Mouse (Mus musculus): Measurements from ENCODE around the gene Abt1. TPM values are rescaled to one million over a fixed set of nuclear protein-coding genes. Genes with fewer than 3 reads are reported as not detected.

Gene Abt1
- total RNA-seq, 2 experiments from 2014 or later = 8.5 to 8.9 TPM

DNA sequence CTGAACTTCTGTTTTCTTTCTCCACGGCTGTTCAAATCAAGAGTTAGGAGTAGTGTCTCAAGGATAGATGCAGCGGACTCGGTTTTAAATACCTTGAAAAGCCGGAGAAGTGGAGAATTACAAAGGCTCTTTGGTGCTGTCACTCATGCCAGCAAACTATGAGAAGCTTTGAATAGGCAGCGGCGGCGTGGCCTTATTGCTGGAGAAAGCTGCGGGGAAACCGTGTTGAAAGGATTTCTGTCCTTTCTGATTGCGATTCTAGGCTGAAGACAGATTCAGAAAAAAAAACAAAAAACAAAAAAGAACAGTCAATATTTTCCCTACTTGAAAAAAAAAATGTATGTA, 54.3 kb downstream of the Abt1 start:
- no peak for DNase-seq (ENCODE audit: extremely low spot score in 1 of 2, low spot score in 1 of 2)

DNA sequence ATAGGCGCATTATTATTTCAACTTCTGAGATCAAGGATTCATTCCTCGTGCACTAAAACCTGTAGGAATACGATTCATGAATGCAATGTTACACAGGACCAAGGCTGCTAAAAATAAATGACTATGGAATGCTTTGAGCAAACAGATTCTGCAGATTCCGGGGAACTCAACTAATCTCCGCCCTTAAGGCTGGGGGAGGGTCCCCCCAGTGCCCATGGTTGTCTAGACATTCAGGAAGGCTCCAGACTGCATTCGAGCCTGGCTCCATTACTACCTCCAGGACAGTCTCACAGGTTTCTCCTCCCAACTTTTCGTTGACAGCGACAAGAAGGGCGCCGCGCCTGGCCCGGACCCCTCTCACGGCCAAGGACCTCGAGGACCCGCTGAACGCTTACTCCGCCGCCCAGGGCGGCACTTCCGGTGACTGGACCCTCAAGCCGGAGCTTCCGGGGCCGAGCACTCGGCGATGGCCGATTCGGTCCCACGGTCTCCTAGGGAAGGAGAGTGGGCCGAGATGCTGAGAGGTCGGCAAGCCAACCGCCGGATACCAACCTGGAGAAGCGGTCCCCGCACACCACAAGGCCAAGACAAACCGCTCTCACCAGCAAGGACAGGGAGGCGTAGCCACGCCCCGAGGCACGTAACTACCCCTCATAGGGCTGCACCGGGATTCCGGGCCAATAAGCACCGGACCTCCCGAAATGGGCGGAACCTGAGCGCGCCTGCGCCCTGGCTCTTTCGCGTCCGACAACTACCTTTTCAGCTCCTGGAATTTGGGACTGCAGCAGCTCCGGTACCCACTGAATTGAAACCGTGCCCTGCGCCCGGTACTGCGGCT, 54.9 kb downstream of the Abt1 start, which contains the start of gene Zfp322a:
TSS of gene Zfp322a (minus strand) at position 626 of the 838 bp plus-strand sequence.
- DNase-seq (ENCODE audit: extremely low spot score in 1 of 2, low spot score in 1 of 2) = peak; percentile 85 to 95

Other genes starting within 250 kb of the Abt1 start
- not detected for gene Vmn1r220, start 235.9 kb downstream of the Abt1 start, total RNA-seq (2021)
- gene Vmn1r221, start 209.7 kb downstream of the Abt1 start, total RNA-seq (2021) = not detected
- not detected for gene Vmn1r222, start 187.9 kb downstream of the Abt1 start, total RNA-seq (2021)
- not detected for gene Vmn1r223, start 176.7 kb downstream of the Abt1 start, total RNA-seq (2021)
- gene Zfp322a, start 54.7 kb downstream of the Abt1 start, total RNA-seq (2021) = 10 to 100 TPM; 34.3 to 40.0 TPM
- not detected for gene Btn1a1, start 42.0 kb upstream of the Abt1 start, total RNA-seq (2021)
- under 1 TPM; 0.59 to 0.66 TPM for gene Btn2a2, start 65.0 kb upstream of the Abt1 start, total RNA-seq (2021)
- 100 to 1,000 TPM; 289 to 367 TPM for gene Hist1h4h, start 107.2 kb upstream of the Abt1 start, total RNA-seq (2021)
- gene Hist1h2af, start 110.0 kb upstream of the Abt1 start, total RNA-seq (2021) = 10 to 100 TPM in 1 of 2 experiments, 1 to 10 TPM in 1; 7.8 to 12.2 TPM
- 1 to 10 TPM; 3.6 to 5.7 TPM for gene Hist1h3g, start 111.6 kb upstream of the Abt1 start, total RNA-seq (2021)
- gene Hist1h2bh, start 119.5 kb upstream of the Abt1 start, total RNA-seq (2021) = 1 to 10 TPM in 1 of 2 experiments, under 1 TPM in 1; 0.94 to 1.1 TPM
- gene Hist1h3f, start 120.2 kb upstream of the Abt1 start, total RNA-seq (2021) = 10 to 100 TPM; 15.7 to 16.5 TPM
- gene Hist1h4f, start 127.8 kb upstream of the Abt1 start, total RNA-seq (2021) = 100 to 1,000 TPM; 127 to 164 TPM
- 1 to 10 TPM; 4.7 to 4.8 TPM for gene Hist1h1d, start 129.4 kb upstream of the Abt1 start, total RNA-seq (2021)
- 10 to 100 TPM; 47.8 to 50.0 TPM for gene Hist1h3e, start 138.5 kb upstream of the Abt1 start, total RNA-seq (2021)
- 1 to 10 TPM; 4.6 to 7.9 TPM for gene Hist1h2ae, start 147.4 kb upstream of the Abt1 start, total RNA-seq (2021)
- 10 to 100 TPM; 79.1 to 83.5 TPM for gene Hist1h2bg, start 147.5 kb upstream of the Abt1 start, total RNA-seq (2021)
- gene Hist1h2bf, start 150.3 kb upstream of the Abt1 start, total RNA-seq (2021) = 10 to 100 TPM; 26.4 to 30.6 TPM
- 10 to 100 TPM in 1 of 2 experiments, 1 to 10 TPM in 1; 7.1 to 11.6 TPM for gene Hist1h2ad, start 150.5 kb upstream of the Abt1 start, total RNA-seq (2021)
- 10 to 100 TPM; 10.0 to 14.4 TPM for gene Hist1h3d, start 151.9 kb upstream of the Abt1 start, total RNA-seq (2021)
- gene Hist1h4d, start 157.7 kb upstream of the Abt1 start, total RNA-seq (2021) = 100 to 1,000 TPM; 129 to 153 TPM
- gene Hist1h2be, start 197.3 kb upstream of the Abt1 start, total RNA-seq (2021) = 1 to 10 TPM; 7.1 to 8.3 TPM
- gene Hist1h1e, start 198.7 kb upstream of the Abt1 start, total RNA-seq (2021) = 10 to 100 TPM; 45.8 to 59.4 TPM

All from layer of hippocampus, postnatal 25 days (tissue).